Comparison of ENCODE assay signal across 10 mouse cellular contexts in the genomic region with DNA sequence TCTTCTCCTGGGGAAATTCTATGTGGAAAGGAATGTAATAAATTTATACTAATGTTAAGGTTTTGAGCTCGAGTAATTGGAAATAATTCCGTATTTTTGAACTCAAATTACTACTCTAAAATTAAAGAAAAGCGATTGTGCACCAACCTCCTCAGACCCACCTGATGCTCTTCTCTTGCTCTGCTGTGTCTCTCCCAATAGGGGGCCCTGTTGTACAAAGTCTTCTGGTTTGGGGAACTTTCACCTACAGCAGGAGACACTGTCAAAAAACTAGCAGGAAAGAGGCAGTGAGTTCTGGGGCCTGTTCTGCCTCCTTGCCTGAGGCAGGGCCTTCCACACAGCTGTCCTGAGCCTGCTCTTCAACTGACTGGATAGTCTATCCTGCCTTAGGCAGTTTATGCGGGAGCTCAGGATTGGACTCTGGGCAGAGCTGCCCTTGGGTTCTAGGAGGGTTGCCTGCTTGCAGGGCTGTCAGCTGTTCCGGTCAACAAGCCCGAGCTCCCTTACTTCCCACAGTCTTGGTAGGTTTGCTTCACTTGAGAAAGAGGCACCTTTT.
A peak's percentile ranks its signal among the peaks of the same experiment; 100 is the strongest.
DNase-seq lines count a peak whose midpoint lies in the region; ATAC-seq and TF ChIP-seq lines count a peak whose summit lies in the region.
"Had no signal": no experiment of that assay in that cellular context is flagged by ENCODE, and none has a peak within 500 bp of the region (broad histone marks: within the 10 kb centered on the region; RNA-seq: fewer than 3 reads in every experiment).

No protein-coding gene starts in this region.

- peak; percentile 13; the same call in 1 of the 2 replicates for TF ChIP-seq CTCF in cerebellum, adult 2 months (IDR thresholded peaks at IDR 0.05; ENCODE audit: borderline replicate concordance, insufficient read depth, low read depth, low read length)
- TF ChIP-seq CTCF in kidney, postnatal 0 days (IDR thresholded peaks at IDR 0.05; ENCODE audit: low read depth): peak; percentile 55

- DNase-seq in cerebellum, adult 2 months: no peak
- DNase-seq in cerebellum, adult 11 months: no peak
- no peak for DNase-seq in kidney, postnatal 0 days (ENCODE audit: low spot score)
- DNase-seq in kidney, adult 11 months: no peak
- DNase-seq in urinary bladder, postnatal 36 days (ENCODE audit: low spot score in 2 of 2): no peak
- DNase-seq in heart, postnatal 36 days: no peak

- H3K9me3 ChIP-seq in kidney, postnatal 0 days (replicated peaks; ENCODE audit: low read length): no peaks in the 10 kb centered on the region
- no peaks in the 10 kb centered on the region for H3K9me3 ChIP-seq in hindbrain, embryonic 12.5 days (replicated peaks)
- H3K9me3 ChIP-seq in neural tube, embryonic 14.5 days (ENCODE audit: control insufficient read depth, low read length): no peaks in the 10 kb centered on the region
- H3K9me3 ChIP-seq: heart, embryonic 13.5 days; limb, embryonic 13.5 days had no signal

- no peaks in the 10 kb centered on the region for H3K36me3 ChIP-seq in kidney, postnatal 0 days (ENCODE audit: insufficient read depth, low read length)
- no peaks in the 10 kb centered on the region for H3K36me3 ChIP-seq in hindbrain, embryonic 12.5 days
- H3K36me3 ChIP-seq in neural tube, embryonic 14.5 days (ENCODE audit: control insufficient read depth, insufficient read depth, low read length): no peaks in the 10 kb centered on the region
- H3K36me3 ChIP-seq: heart, embryonic 13.5 days; limb, embryonic 13.5 days had no signal

- no peak overlapping the region for H3K4me3 ChIP-seq in cerebellum, adult 2 months (replicated peaks; ENCODE audit: insufficient read depth, low read depth, low read length)
- H3K4me3 ChIP-seq in kidney, postnatal 0 days (replicated peaks; ENCODE audit: low read depth, low read length): no peak overlapping the region
- no peak overlapping the region for H3K4me3 ChIP-seq in hindbrain, embryonic 12.5 days
- H3K4me3 ChIP-seq in neural tube, embryonic 14.5 days (ENCODE audit: low read depth, low read length): no peak overlapping the region
- H3K4me3 ChIP-seq: heart, embryonic 13.5 days; limb, embryonic 13.5 days had no signal

- intact Hi-C loops in heart, postnatal 36 days (cut with DNase I): no loop called here

- peaks cover 11% of the 10 kb centered on the region for H3K4me1 ChIP-seq in cerebellum, adult 2 months (ENCODE audit: control insufficient read depth, insufficient read depth, low read length)
- H3K4me1 ChIP-seq in kidney, postnatal 0 days (replicated peaks; ENCODE audit: insufficient read depth, low read length): no peaks in the 10 kb centered on the region
- H3K4me1 ChIP-seq in hindbrain, embryonic 12.5 days: peaks cover 8% of the 10 kb centered on the region; the same call in 1 of the 2 replicates
- peaks cover 8% of the 10 kb centered on the region; the same call in 1 of the 2 replicates for H3K4me1 ChIP-seq in neural tube, embryonic 14.5 days (ENCODE audit: control insufficient read depth, insufficient read depth, low read length)

- TF ChIP-seq POLR2A in cerebellum, adult 2 months (IDR thresholded peaks at IDR 0.05; ENCODE audit: borderline replicate concordance, insufficient read depth, low read length): no peak

- peak overlapping the region; percentile 75; the same call in 1 of the 2 replicates for H3K27ac ChIP-seq in cerebellum, adult 2 months (ENCODE audit: insufficient read depth, low read length)
- H3K27ac ChIP-seq in kidney, postnatal 0 days: no peak overlapping the region
- H3K27ac ChIP-seq in hindbrain, embryonic 12.5 days: no peak overlapping the region
- no peak overlapping the region for H3K27ac ChIP-seq in neural tube, embryonic 14.5 days (ENCODE audit: low read depth, low read length)
- H3K27ac ChIP-seq: heart, embryonic 13.5 days; limb, embryonic 13.5 days had no signal

- H3K4me2 ChIP-seq in kidney, postnatal 0 days (ENCODE audit: low read length): no peak overlapping the region
- no peak overlapping the region for H3K4me2 ChIP-seq in hindbrain, embryonic 12.5 days (replicated peaks)
- no peak overlapping the region for H3K4me2 ChIP-seq in neural tube, embryonic 14.5 days (ENCODE audit: low read depth, low read length)
- H3K4me2 ChIP-seq: heart, embryonic 13.5 days; limb, embryonic 13.5 days had no signal

- WGBS in cerebellum, adult 2 months: 89% methylated on average over 6 of the region's 6 CpGs
- WGBS in kidney, postnatal 0 days: 81% methylated on average over 6 of the region's 6 CpGs
- WGBS in hindbrain, embryonic 12.5 days: 83% methylated on average over 6 of the region's 6 CpGs
- WGBS in neural tube, embryonic 14.5 days: 70% methylated on average over 6 of the region's 6 CpGs

- ATAC-seq in kidney, postnatal 0 days (replicated peaks; ENCODE audit: low FRiP score, low read depth): no peak
- 0 out of 2 replicates have a peak, but pooled peaks have one; percentile 41 for ATAC-seq in hindbrain, embryonic 12.5 days (ENCODE audit: low FRiP score)
- ATAC-seq in neural tube, embryonic 14.5 days (ENCODE audit: low read depth): peak; percentile 67; the same call in 1 of the 2 replicates

- H3K27me3 ChIP-seq in cerebellum, adult 2 months (ENCODE audit: control insufficient read depth, insufficient read depth, low read length): no peaks in the 10 kb centered on the region
- no peaks in the 10 kb centered on the region for H3K27me3 ChIP-seq in kidney, postnatal 0 days (ENCODE audit: insufficient read depth, low read length)
- no peaks in the 10 kb centered on the region for H3K27me3 ChIP-seq in hindbrain, embryonic 12.5 days
- no peaks in the 10 kb centered on the region for H3K27me3 ChIP-seq in neural tube, embryonic 14.5 days (ENCODE audit: control insufficient read depth, insufficient read depth, low read length)
- H3K27me3 ChIP-seq: heart, embryonic 13.5 days; limb, embryonic 13.5 days had no signal

- H3K9ac ChIP-seq in kidney, postnatal 0 days (ENCODE audit: low read depth, low read length): no peak overlapping the region
- no peak overlapping the region for H3K9ac ChIP-seq in hindbrain, embryonic 12.5 days
- H3K9ac ChIP-seq in neural tube, embryonic 14.5 days (replicated peaks; ENCODE audit: low read depth, low read length): no peak overlapping the region
- H3K9ac ChIP-seq: heart, embryonic 13.5 days; limb, embryonic 13.5 days had no signal
